In genomic region chr4:102572591-102572990, GRCm38 (mm10) we compare ENCODE assay signal across 9 mouse cellular contexts.
DNase-seq lines count a peak whose midpoint lies in the region; ATAC-seq and TF ChIP-seq lines count a peak whose summit lies in the region.
"Had no signal": no experiment of that assay in that cellular context is flagged by ENCODE, and none has a peak within 500 bp of the region (broad histone marks: within the 10 kb centered on the region; RNA-seq: fewer than 3 reads in every experiment).

No protein-coding gene starts in this region.

- no peak for TF ChIP-seq POLR2A in heart, adult 2 months (IDR thresholded peaks at IDR 0.05; ENCODE audit: insufficient read depth, low read depth, low read length)

- TF ChIP-seq CTCF in heart, adult 2 months (IDR thresholded peaks at IDR 0.05): no peak

- H3K4me2 ChIP-seq in midbrain, embryonic 16.5 days (ENCODE audit: low read length): peak overlapping the region; percentile 14; the same call in 1 of the 2 replicates
- H3K4me2 ChIP-seq in midbrain, embryonic 15.5 days: no peak overlapping the region
- H3K4me2 ChIP-seq in hindbrain, embryonic 16.5 days (ENCODE audit: low read length): peak overlapping the region; percentile 47

- peak overlapping the region; percentile 71 for H3K9ac ChIP-seq in heart, adult 2 months (ENCODE audit: low read depth, low read length)
- H3K9ac ChIP-seq in midbrain, embryonic 16.5 days (ENCODE audit: low read depth, low read length): no peak overlapping the region
- H3K9ac ChIP-seq in midbrain, embryonic 15.5 days: no peak overlapping the region
- no peak overlapping the region for H3K9ac ChIP-seq in hindbrain, embryonic 16.5 days (ENCODE audit: low read depth, low read length)
- H3K9ac ChIP-seq: neural tube, embryonic 12.5 days had no signal

- H3K4me1 ChIP-seq in heart, adult 2 months (ENCODE audit: control insufficient read depth, insufficient read depth, low read length): peaks cover 36% of the 10 kb centered on the region
- H3K4me1 ChIP-seq in midbrain, embryonic 16.5 days (ENCODE audit: control insufficient read depth, insufficient read depth, low read length): peaks cover 23% of the 10 kb centered on the region
- H3K4me1 ChIP-seq in midbrain, embryonic 15.5 days: peaks cover 37% of the 10 kb centered on the region
- H3K4me1 ChIP-seq in hindbrain, embryonic 16.5 days (ENCODE audit: control insufficient read depth, insufficient read depth, low read depth, low read length): peaks cover 21% of the 10 kb centered on the region

- intact Hi-C loops in heart, adult 2 months (cut with DNase I): loop anchor here (10.0 kb wide), 1 partner anchor 542 kb away; the partner anchor contains the start of genes Mier1 and Wdr78

- WGBS in heart, adult 2 months: 28% methylated on average over 3 of the region's 3 CpGs
- WGBS in midbrain, embryonic 16.5 days: 83% methylated on average over 3 of the region's 3 CpGs
- 76% methylated on average over 3 of the region's 3 CpGs for WGBS in midbrain, embryonic 15.5 days
- 80% methylated on average over 3 of the region's 3 CpGs for WGBS in hindbrain, embryonic 16.5 days

- H3K9me3 ChIP-seq in midbrain, embryonic 16.5 days (replicated peaks; ENCODE audit: control insufficient read depth, low read length, poor library complexity, severe bottlenecking): no peaks in the 10 kb centered on the region
- no peaks in the 10 kb centered on the region for H3K9me3 ChIP-seq in midbrain, embryonic 15.5 days
- no peaks in the 10 kb centered on the region for H3K9me3 ChIP-seq in hindbrain, embryonic 16.5 days (ENCODE audit: control insufficient read depth, low read length)
- H3K9me3 ChIP-seq: neural tube, embryonic 12.5 days had no signal

- peaks cover 42% of the 10 kb centered on the region for H3K36me3 ChIP-seq in heart, adult 2 months (ENCODE audit: control insufficient read depth, insufficient read depth, low read length)
- no peaks in the 10 kb centered on the region for H3K36me3 ChIP-seq in midbrain, embryonic 16.5 days (ENCODE audit: control insufficient read depth, insufficient read depth, low read length)
- H3K36me3 ChIP-seq in midbrain, embryonic 15.5 days (replicated peaks): no peaks in the 10 kb centered on the region
- no peaks in the 10 kb centered on the region for H3K36me3 ChIP-seq in hindbrain, embryonic 16.5 days (ENCODE audit: control insufficient read depth, insufficient read depth, low read length)
- H3K36me3 ChIP-seq: neural tube, embryonic 12.5 days had no signal

- TF ChIP-seq EP300 in heart, adult 2 months (IDR thresholded peaks at IDR 0.05; ENCODE audit: insufficient read depth, low read depth, low read length): no peak

- no peak for ATAC-seq in midbrain, embryonic 16.5 days
- ATAC-seq in midbrain, embryonic 15.5 days (replicated peaks): no peak
- no peak for ATAC-seq in hindbrain, embryonic 16.5 days

- H3K4me3 ChIP-seq in heart, adult 2 months: peak overlapping the region; percentile 45
- no peak overlapping the region for H3K4me3 ChIP-seq in midbrain, embryonic 16.5 days (ENCODE audit: low read depth, low read length)
- H3K4me3 ChIP-seq in midbrain, embryonic 15.5 days: no peak overlapping the region
- H3K4me3 ChIP-seq in hindbrain, embryonic 16.5 days (ENCODE audit: low read length): no peak overlapping the region
- H3K4me3 ChIP-seq: neural tube, embryonic 12.5 days had no signal

- peak overlapping the region; percentile 89 for H3K27ac ChIP-seq in heart, adult 2 months
- no peak overlapping the region for H3K27ac ChIP-seq in midbrain, embryonic 16.5 days (ENCODE audit: low read length)
- no peak overlapping the region for H3K27ac ChIP-seq in midbrain, embryonic 15.5 days
- H3K27ac ChIP-seq in hindbrain, embryonic 16.5 days (ENCODE audit: low read depth, low read length): no peak overlapping the region
- H3K27ac ChIP-seq: neural tube, embryonic 12.5 days had no signal

- H3K79me2 ChIP-seq in heart, adult 2 months (replicated peaks; ENCODE audit: control insufficient read depth, insufficient read depth, low read length): peaks cover 3% of the 10 kb centered on the region; the same call in 1 of the 2 replicates

- peak in 1 of 2 experiments; percentile 27 for DNase-seq in heart, adult 2 months
- no peak for DNase-seq in heart, adult 9 months (ENCODE audit: low spot score in 2 of 2)
- DNase-seq in naive thymus-derived CD4-positive, alpha-beta T cell, adult 2 months (ENCODE audit: low read depth): peak; percentile 65
- no peak for DNase-seq in gastrocnemius, postnatal 4 days (ENCODE audit: low spot score in 2 of 2)
- DNase-seq in urinary bladder, postnatal 14 days (ENCODE audit: low spot score): no peak

- H3K27me3 ChIP-seq in heart, adult 2 months (ENCODE audit: control insufficient read depth, insufficient read depth, low read length): no peaks in the 10 kb centered on the region
- H3K27me3 ChIP-seq in midbrain, embryonic 16.5 days (ENCODE audit: control insufficient read depth, insufficient read depth, low read depth, low read length): no peaks in the 10 kb centered on the region; the same call in 1 of the 2 replicates
- H3K27me3 ChIP-seq in midbrain, embryonic 15.5 days (replicated peaks): peaks cover 3% of the 10 kb centered on the region; the same call in 1 of the 2 replicates
- no peaks in the 10 kb centered on the region for H3K27me3 ChIP-seq in hindbrain, embryonic 16.5 days (replicated peaks; ENCODE audit: control insufficient read depth, insufficient read depth, low read length)
- H3K27me3 ChIP-seq: neural tube, embryonic 12.5 days had no signal
